Mouse (Mus musculus) frontal cortex, postnatal 25 days (tissue): Measurements from ENCODE around the gene Gm10799.
"Not testable (repeated sequence)": the region's sequence is repeated elsewhere in the genome, so short reads cannot be mapped to it uniquely, and the experiment has no call there.

ENCODE experiments used
- DNase-seq, 2 experiments: peaks; one replicate each; pipeline ENCODE4 v3.0.0; 2022; ENCODE audit warnings: low spot score in 2 of 2

The Gm10799 gene

GRCm38 (mm10) chr2:104069704-104070185 lies 1.4 kb upstream of the Gm10799 start, which contains the start of gene Cd59b:
TSS of gene Cd59b (plus strand) at chr2:104069849.
- no peak for DNase-seq

DNA sequence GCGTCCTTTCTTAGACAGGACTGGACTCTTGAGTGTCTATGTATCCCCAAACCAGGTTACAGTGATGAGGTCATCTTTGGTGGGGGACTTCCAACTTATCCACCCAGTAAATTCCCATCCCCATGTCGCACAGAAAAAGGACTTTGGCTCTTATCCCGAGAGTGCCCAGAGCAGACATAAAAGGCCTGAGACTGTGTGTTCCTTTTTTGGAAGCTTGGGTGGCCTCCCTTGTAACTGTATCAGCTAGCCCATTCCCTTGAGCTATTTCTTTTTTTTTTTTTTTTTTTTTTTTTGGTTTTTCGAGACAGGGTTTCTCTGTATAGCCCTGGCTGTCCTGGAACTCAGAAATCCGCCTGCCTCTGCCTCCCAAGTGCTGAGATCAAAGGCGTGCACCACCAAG lies 2.8 kb downstream of the Gm10799 start, which contains the start of gene Gm10912:
Gene Gm10912 (plus strand): TSS at position 301 of the 400 bp plus-strand sequence.
- not testable (repeated sequence) for DNase-seq

GRCm38 (mm10) chr2:104064152-104064551 lies 4.2 kb downstream of the Gm10799 start:
- no peak for DNase-seq

- no peak for DNase-seq
These were observed 5.7 kb downstream of the Gm10799 start for GRCm38 (mm10) chr2:104062665-104063064.

GRCm38 (mm10) chr2:104060996-104061395 lies 7.4 kb downstream of the Gm10799 start:
- DNase-seq = no peak

- no peak for DNase-seq
These were observed 8.6 kb downstream of the Gm10799 start for GRCm38 (mm10) chr2:104059786-104060185.

DNA sequence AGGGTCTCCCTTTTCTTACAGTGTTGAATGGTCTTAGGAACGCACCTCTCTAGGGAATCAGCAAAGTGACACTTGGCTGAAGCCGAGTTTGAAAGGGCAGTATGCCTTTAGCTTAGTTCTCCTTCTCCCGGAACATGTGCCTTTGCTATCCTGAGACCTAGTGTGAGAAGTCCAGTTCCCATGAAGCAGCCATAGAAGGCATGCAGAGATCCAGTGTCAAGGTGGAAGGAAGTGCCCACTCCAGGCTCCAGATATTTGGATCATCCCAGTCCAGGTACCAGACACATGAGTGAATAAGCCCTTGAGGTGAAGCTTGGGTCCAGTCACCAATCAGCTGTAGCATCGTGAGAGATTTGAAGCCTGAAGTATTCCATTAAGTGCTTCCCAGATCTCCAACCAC lies 9.4 kb downstream of the Gm10799 start:
- DNase-seq = no peak

GRCm38 (mm10) chr2:104058381-104058780 lies 10.0 kb downstream of the Gm10799 start:
- no peak for DNase-seq

GRCm38 (mm10) chr2:104044479-104045080 lies 23.8 kb downstream of the Gm10799 start:
- no peak for DNase-seq

GRCm38 (mm10) chr2:104043624-104044478 lies 24.5 kb downstream of the Gm10799 start:
- DNase-seq = no peak

- DNase-seq = no peak
These were observed 25.6 kb downstream of the Gm10799 start for GRCm38 (mm10) chr2:104042766-104043165.

DNA sequence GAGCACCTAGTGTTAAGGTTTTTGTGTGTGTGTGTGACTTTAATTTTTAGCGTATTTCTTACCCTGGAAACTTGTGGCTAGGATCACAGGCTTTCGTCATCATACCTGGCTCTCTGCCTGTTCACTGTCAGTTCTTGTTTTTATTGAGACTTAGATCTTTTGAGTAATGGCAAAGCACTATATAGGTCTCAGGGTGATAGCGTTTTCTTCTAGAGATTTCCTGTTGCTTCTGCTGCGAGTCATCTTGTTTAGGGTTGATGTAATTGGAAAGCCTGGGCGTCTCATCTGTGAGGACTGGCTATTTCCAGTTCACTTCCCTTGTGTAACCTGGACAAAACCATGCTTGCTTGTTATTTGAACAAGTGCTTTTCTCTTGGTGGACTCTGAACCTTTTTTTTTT lies 26.7 kb downstream of the Gm10799 start:
- DNase-seq = no peak

DNA sequence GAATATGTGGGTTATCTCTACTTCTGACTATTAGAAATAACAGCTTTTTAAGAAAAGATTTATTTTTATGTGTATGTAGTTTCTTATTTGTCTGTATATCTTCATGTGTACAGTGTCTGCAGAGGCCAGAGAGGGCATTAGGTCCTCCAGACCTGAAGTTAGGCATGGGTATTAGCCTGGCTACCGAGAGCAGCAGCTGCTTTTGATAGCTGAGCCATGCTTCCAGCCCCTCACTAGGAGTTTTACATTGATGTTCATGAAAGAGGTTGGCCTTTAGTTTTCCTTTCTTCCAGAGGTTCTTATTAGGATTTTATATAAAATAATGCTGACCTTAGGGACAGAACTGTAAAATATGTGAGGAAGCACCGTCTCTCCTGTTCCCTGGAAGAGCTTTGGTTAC lies 30.1 kb downstream of the Gm10799 start:
- DNase-seq = no peak

DNA sequence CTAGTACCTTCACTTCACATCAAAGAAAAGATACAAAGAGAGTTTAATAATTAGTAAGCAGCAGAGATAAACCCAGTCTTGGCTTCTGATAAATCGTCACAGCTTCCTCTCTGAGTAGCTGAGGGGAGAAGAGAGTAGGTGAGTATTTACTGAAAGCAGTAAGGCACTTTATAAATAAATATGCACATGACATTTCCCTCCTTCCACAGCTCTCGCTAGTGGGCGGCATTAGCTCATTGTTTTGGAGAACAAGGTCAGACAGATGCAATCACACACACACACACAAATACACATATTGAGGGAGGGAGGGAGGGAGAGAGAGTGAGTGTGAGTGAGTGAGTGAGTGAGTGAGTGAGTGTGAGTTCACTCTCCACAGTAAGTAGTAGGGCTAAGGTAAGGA lies 32.0 kb downstream of the Gm10799 start:
- DNase-seq = no peak

GRCm38 (mm10) chr2:104035595-104035994 lies 32.8 kb downstream of the Gm10799 start:
- DNase-seq = no peak

- DNase-seq = peak; percentile 41 to 47
These were observed 33.4 kb downstream of the Gm10799 start for GRCm38 (mm10) chr2:104034832-104035472.

- DNase-seq = no peak
These were observed 36.3 kb downstream of the Gm10799 start for GRCm38 (mm10) chr2:104032056-104032455.

DNA sequence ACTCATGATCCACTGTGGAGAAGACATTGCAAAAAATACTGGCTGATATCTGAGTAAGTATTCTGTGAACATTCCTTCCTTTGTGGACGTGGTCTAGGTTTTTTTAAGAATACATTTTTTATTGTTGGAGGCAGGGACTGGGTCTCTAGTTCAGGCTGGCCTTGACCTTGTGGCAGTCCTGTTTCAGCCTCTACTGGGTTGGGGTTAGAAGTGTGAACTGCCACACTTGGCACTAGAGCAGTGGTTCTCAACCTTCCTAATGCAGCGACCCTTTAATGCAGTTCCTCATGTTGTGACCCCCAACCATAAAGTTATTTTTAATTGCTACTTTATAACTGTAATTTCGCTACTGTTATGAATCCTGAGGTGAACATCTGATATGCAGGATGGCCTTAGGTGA lies 38.0 kb downstream of the Gm10799 start:
- no peak for DNase-seq

DNA sequence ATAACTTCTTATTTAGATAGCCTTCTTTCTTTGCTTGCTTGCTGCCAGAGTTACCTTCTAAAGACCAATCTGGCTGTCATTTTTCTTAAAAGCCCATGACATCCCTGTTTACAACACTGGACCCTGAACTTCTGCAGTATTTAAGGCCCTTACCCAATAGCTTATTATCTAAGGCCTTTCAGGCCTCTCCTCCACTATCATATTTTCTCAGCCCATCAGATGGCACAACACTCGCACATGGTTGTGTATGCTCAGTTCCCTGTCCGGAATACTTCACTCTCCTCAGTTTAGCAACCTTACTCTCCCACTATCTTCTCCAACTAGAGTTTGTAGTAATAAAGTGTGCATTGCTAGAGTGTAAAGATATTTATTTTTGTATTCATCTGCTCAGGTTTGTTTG lies 39.3 kb downstream of the Gm10799 start:
- DNase-seq = no peak

- peak in 1 of 2 experiments; percentile 13 for DNase-seq
These were observed 40.1 kb downstream of the Gm10799 start, which contains the start of gene 4931422A03Rik for GRCm38 (mm10) chr2:104028139-104028723. TSS of gene 4931422A03Rik (minus strand) at chr2:104028361.

DNA sequence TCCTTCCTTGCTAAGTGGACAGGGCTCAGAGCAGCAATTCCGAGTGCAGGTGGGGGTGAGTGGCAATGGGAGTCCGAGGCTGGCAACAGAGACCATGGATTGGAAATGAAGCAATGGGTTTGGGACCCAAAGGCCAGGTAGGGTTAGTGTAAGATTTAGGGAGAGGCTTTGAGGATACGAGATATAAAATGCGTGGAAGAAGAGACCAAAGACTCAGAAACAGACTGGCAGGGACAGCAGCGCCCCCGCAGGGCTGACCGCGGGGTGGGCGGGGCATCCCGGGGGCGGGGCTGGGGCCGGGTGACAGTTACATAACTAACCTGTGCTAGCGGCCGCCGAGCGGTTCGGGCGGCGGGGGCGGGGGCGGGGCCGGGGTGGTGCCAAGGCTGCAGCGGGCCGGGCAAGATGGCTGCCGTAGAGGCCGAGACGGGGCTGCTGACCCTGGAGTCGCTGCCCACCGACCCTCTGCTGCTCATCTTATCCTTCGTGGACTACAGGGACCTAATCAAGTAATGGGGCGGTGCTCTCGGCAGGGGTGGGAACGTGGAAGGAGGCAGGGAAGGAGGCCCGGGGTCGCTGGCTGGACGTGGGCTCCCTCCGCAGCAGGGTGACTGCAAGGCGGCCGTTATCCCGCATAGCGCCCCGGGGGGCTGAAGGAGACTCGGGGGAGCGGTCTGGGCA lies 40.8 kb downstream of the Gm10799 start, which contains the start of gene Fbxo3:
Gene Fbxo3 (plus strand): TSS at position 264 of the 681 bp plus-strand sequence.
- peak; percentile 58 to 62 for DNase-seq
